Mouse (Mus musculus): ENCODE results near the gene Krt31. TPM values are rescaled to one million over a fixed set of nuclear protein-coding genes. Genes with fewer than 3 reads are reported as not detected.

Gene Krt31
- total and polyA plus RNA-seq, 3 experiments: not detected

DNA sequence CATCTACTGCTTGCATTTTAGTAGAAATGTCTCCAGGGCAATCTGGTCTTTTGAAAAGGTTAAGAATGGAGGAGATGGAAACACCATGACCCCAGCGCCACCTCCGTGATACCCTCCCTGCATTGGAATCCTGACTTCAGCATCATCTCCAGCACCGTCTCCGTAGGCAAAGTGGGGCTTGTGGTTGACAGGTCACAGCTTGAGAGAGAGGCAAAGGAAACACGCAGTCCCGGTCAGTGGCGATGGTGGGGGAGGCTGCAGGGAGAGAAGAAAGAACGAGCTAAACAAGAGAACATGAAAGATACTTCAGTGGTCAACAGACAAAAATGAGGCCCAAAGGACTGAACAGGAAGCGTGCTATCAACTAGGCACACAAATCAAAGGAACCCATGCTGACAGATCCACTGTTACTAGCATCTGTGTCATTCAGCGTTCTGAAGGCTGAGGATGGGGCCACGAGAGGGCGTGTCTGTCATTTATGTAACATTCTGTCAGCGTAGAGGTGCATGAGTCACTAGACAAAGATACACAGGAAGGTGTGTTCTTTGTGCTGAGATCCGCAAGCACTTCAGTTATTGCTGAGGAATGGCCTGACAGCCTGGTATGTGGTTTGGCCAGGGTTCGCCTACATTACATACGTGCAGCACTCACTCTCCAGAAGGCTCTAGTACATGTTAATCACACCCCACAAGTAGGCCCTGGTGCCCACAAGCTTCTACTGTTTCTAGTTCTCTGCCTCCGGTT is 17.1 kb upstream of the Krt31 start:
- no peak overlapping the region for H3K4me3 ChIP-seq (ENCODE audit: low read depth, low read length)
- peaks cover 65% of the 10 kb centered on the region for H3K9me3 ChIP-seq (replicated peaks)
- H3K4me1 ChIP-seq (ENCODE audit: insufficient read depth, low read depth, low read length): no peaks in the 10 kb centered on the region
- ATAC-seq (ENCODE audit: extremely low read depth, insufficient number of reproducible peaks, low FRiP score, poor library complexity, severe bottlenecking) (no peak), DNase-seq (ENCODE audit: low spot score) (no peak)
- no peak for TF ChIP-seq GATA2 (IDR thresholded peaks at IDR 0.05; ENCODE audit: borderline replicate concordance, low read depth, low read length)
- no peak for TF ChIP-seq CTCF (IDR thresholded peaks at IDR 0.05; ENCODE audit: low read depth, low read length)
- no peak for TF ChIP-seq POLR2AphosphoS5 (IDR thresholded peaks at IDR 0.05; ENCODE audit: insufficient replicate concordance, low read depth, low read length)
- no peak for TF ChIP-seq GATA1 (IDR thresholded peaks at IDR 0.05; ENCODE audit: borderline replicate concordance, low read length)
- no peak for TF ChIP-seq TAL1 (conservative IDR thresholded peaks at IDR 0.05; ENCODE audit: low read depth, low read length)
- no peaks in the 10 kb centered on the region for H3K36me3 ChIP-seq (replicated peaks)
- no peaks in the 10 kb centered on the region for H3K27me3 ChIP-seq (ENCODE audit: insufficient read depth, low read length)

DNA sequence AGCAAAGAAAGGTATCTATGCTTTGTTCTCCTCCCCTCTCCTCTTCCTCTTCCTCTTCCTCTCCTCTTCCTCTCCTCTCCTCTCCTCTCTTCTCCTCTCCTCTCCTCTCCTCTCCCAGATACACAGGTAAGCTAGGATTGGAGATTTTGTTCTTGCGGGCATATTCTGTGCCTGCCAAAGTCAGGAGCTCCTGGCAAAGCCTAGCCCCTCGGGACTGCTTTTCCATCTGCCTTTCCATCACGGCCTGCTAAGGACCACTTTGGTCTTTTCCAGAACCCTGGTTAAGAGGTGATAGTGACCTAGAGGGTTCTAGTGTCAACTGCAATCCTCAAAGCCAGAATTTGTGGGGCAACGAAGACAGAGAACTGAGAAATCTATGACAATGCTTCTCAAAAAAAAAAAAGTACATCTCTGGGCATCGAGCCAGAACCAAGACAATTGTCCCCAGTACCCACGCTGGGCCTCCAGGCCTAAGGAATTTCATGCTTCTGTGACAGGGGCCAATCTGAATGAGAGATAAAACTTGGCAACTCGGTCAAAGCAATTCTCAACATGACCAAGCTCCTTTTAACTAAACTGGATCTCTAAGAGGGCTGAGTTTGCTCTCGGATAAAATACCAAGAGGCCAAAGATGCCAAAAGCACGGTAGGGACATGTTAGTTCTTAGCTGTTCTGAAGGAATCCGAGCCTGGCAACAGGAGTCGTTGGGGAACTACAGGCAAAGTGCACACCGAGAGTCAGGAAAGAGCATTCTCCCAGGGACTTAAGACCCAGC is 16.1 kb upstream of the Krt31 start:
- TF ChIP-seq POLR2AphosphoS5 (IDR thresholded peaks at IDR 0.05; ENCODE audit: insufficient replicate concordance, low read depth, low read length): no peak
- TF ChIP-seq CTCF (IDR thresholded peaks at IDR 0.05; ENCODE audit: low read depth, low read length): no peak
- TF ChIP-seq TAL1 (conservative IDR thresholded peaks at IDR 0.05; ENCODE audit: low read depth, low read length): no peak
- TF ChIP-seq GATA2 (IDR thresholded peaks at IDR 0.05; ENCODE audit: borderline replicate concordance, low read depth, low read length): no peak
- no peak for TF ChIP-seq GATA1 (IDR thresholded peaks at IDR 0.05; ENCODE audit: borderline replicate concordance, low read length)
- H3K4me1 ChIP-seq (ENCODE audit: insufficient read depth, low read depth, low read length): no peaks in the 10 kb centered on the region
- H3K36me3 ChIP-seq (replicated peaks): no peaks in the 10 kb centered on the region
- no peak for ATAC-seq (ENCODE audit: extremely low read depth, insufficient number of reproducible peaks, low FRiP score, poor library complexity, severe bottlenecking)
- H3K27me3 ChIP-seq (ENCODE audit: insufficient read depth, low read length): no peaks in the 10 kb centered on the region
- DNase-seq (ENCODE audit: low spot score): no peak
- no peak overlapping the region for H3K4me3 ChIP-seq (ENCODE audit: low read depth, low read length)
- peaks cover 68% of the 10 kb centered on the region for H3K9me3 ChIP-seq (replicated peaks)

DNA sequence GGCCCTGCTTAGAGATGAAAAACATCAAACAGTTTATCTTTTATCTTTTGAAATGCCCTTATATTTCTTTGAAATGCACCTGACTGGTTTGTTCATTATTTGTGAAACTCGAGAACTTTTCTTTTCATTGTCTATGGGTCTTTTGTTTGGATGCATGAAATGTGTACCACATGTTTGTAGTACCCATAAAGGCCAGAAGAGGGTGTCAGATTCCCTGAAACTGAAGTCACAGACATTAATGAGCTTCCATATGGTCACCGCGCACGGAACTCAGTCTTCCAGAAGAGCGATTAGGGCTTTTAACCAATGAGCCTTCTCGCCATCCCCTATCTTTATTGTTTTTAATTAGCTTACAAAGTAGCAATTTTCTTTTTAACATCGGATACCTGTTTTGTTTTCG is 8.5 kb upstream of the Krt31 start:
- no peaks in the 10 kb centered on the region for H3K4me1 ChIP-seq (ENCODE audit: insufficient read depth, low read depth, low read length)
- peaks cover 49% of the 10 kb centered on the region for H3K9me3 ChIP-seq (replicated peaks)
- DNase-seq (ENCODE audit: low spot score) (no peak), ATAC-seq (ENCODE audit: extremely low read depth, insufficient number of reproducible peaks, low FRiP score, poor library complexity, severe bottlenecking) (no peak)
- no peak overlapping the region for H3K4me3 ChIP-seq (ENCODE audit: low read depth, low read length)
- H3K27me3 ChIP-seq (ENCODE audit: insufficient read depth, low read length): no peaks in the 10 kb centered on the region
- H3K36me3 ChIP-seq (replicated peaks): no peaks in the 10 kb centered on the region
- TF ChIP-seq POLR2AphosphoS5 (IDR thresholded peaks at IDR 0.05; ENCODE audit: insufficient replicate concordance, low read depth, low read length): no peak
- TF ChIP-seq TAL1 (conservative IDR thresholded peaks at IDR 0.05; ENCODE audit: low read depth, low read length): no peak
- no peak for TF ChIP-seq GATA2 (IDR thresholded peaks at IDR 0.05; ENCODE audit: borderline replicate concordance, low read depth, low read length)
- TF ChIP-seq GATA1 (IDR thresholded peaks at IDR 0.05; ENCODE audit: borderline replicate concordance, low read length): no peak

DNA sequence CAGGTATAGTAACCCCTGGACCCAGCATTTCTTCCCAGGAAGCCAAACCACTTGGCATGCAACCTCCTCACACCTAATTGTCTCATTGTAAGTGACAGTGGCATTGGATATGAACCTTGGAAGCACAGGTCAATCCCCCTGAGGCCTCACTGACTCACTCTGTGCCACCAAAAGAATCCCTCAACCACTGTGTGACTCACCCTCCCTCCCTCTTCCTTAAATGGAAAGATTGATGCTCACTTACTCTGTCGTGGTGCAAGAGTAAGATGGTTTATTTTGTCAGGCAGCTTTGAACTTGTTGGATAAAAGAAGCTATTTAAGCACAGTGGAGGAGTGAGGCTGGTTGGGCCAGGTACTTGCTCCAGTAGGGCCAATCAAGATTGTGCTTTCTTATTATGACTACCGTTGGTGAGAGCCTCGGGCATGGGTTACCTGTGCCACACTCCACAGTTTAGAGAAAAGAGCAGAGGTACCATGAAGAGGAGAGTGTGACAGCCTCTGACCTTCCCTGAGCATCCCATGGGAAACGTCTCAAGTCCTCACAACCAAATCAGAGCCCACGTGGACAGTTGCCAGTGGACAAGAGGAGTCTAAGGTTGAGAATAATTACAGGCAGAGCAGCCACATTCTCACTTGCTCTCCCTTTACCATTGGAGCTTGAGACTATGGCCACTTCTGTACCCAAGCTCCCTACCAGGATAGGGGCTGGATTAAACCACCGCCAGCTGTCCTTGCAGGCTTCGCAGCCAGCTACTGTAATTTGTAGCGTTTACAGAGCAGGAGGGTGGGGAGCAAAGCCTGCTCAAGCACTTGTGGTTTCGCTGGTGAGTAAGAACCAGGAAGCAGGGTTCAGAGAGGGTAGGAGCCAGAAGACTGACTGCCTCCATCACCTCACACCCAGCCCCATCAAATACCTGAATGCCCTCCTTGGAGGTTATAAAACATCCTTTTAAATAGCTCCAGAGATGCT is 5.6 kb upstream of the Krt31 start:
- Histone ChIP-seq H3K36me3 (replicated peaks) (no peaks in the 10 kb centered on the region), H3K4me3 (ENCODE audit: low read depth, low read length) (no peak overlapping the region), H3K9me3 (replicated peaks) (peaks cover 52% of the 10 kb centered on the region), H3K27me3 (ENCODE audit: insufficient read depth, low read length) (no peaks in the 10 kb centered on the region), H3K4me1 (ENCODE audit: insufficient read depth, low read depth, low read length) (no peaks in the 10 kb centered on the region)
- ATAC-seq (ENCODE audit: extremely low read depth, insufficient number of reproducible peaks, low FRiP score, poor library complexity, severe bottlenecking) (no peak), DNase-seq (ENCODE audit: low spot score) (no peak)
- no peak for TF ChIP-seq GATA2 (IDR thresholded peaks at IDR 0.05; ENCODE audit: borderline replicate concordance, low read depth, low read length)
- no peak for TF ChIP-seq GATA1 (IDR thresholded peaks at IDR 0.05; ENCODE audit: borderline replicate concordance, low read length)
- no peak for TF ChIP-seq POLR2AphosphoS5 (IDR thresholded peaks at IDR 0.05; ENCODE audit: insufficient replicate concordance, low read depth, low read length)
- TF ChIP-seq TAL1 (conservative IDR thresholded peaks at IDR 0.05; ENCODE audit: low read depth, low read length): no peak
- no peak for TF ChIP-seq CTCF (IDR thresholded peaks at IDR 0.05; ENCODE audit: low read depth, low read length)

DNA sequence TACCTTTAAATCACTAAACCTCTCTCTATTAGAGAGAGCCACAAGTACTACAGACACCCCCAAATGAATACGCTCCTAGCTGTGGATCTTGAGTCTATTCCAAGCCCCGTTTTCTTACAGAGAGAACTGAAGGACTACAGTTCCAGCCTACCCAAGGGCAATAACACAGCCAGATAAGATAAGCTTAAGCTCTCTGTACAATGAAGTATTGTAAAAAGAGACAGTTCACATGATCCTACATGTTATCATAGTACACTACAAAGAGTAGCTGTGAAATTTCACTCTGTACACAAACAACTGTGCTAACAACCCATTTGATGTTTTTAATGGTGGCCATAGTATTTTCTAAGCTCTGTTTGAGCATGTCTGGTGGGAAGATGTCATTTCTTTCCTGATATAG is 3.2 kb downstream of the Krt31 start:
- no peak for ATAC-seq (ENCODE audit: extremely low read depth, insufficient number of reproducible peaks, low FRiP score, poor library complexity, severe bottlenecking)
- Histone ChIP-seq H3K4me1 (ENCODE audit: insufficient read depth, low read depth, low read length) (no peaks in the 10 kb centered on the region), H3K27me3 (ENCODE audit: insufficient read depth, low read length) (no peaks in the 10 kb centered on the region), H3K9me3 (replicated peaks) (peaks cover 34% of the 10 kb centered on the region), H3K4me3 (ENCODE audit: low read depth, low read length) (no peak overlapping the region), H3K36me3 (replicated peaks) (no peaks in the 10 kb centered on the region)
- TF ChIP-seq CTCF (IDR thresholded peaks at IDR 0.05; ENCODE audit: low read depth, low read length) (no peak), TAL1 (conservative IDR thresholded peaks at IDR 0.05; ENCODE audit: low read depth, low read length) (no peak), POLR2AphosphoS5 (IDR thresholded peaks at IDR 0.05; ENCODE audit: insufficient replicate concordance, low read depth, low read length) (no peak), GATA1 (IDR thresholded peaks at IDR 0.05; ENCODE audit: borderline replicate concordance, low read length) (no peak), GATA2 (IDR thresholded peaks at IDR 0.05; ENCODE audit: borderline replicate concordance, low read depth, low read length) (no peak)
- no peak for DNase-seq (ENCODE audit: low spot score)
